12 mouse cellular contexts compared by ENCODE assay signal in genomic region chr1:71971943-71972342, GRCm38 (mm10).
DNase-seq lines count a peak whose midpoint lies in the region; ATAC-seq and TF ChIP-seq lines count a peak whose summit lies in the region.
"Had no signal": no experiment of that assay in that cellular context is flagged by ENCODE, and none has a peak within 500 bp of the region (broad histone marks: within the 10 kb centered on the region; RNA-seq: fewer than 3 reads in every experiment).

No protein-coding gene starts in this region.

- DNase-seq in lung, adult 18-20 months, result peak; percentile 10 to 12
- DNase-seq in lung, postnatal 14 days, result no peak
- DNase-seq in adipocyte (ENCODE audit: low spot score), result peak; percentile 46
- peak; percentile 57 to 68 for DNase-seq in gastrocnemius, adult 8-10 months (ENCODE audit: low spot score in 2 of 2)
- DNase-seq in limb, embryonic 14.5 days (ENCODE audit: low spot score), result peak; percentile 55
- DNase-seq in cerebellum, postnatal 25 days, result no peak
- DNase-seq in thymus, postnatal 0 days (ENCODE audit: low spot score), result no peak
- DNase-seq: cerebellum, postnatal 36 days; kidney, postnatal 14 days had no signal

- no peak overlapping the region for H3K4me2 ChIP-seq in limb, embryonic 14.5 days (replicated peaks; ENCODE audit: low read depth, low read length, severe bottlenecking)
- H3K4me2 ChIP-seq: hindbrain, embryonic 15.5 days; midbrain, embryonic 11.5 days had no signal

- 56% methylated on average over 6 of the region's 6 CpGs for WGBS in limb, embryonic 14.5 days

- H3K27ac ChIP-seq in limb, embryonic 14.5 days (replicated peaks; ENCODE audit: low read depth, low read length), result no peak overlapping the region
- H3K27ac ChIP-seq: hindbrain, embryonic 15.5 days; left cerebral cortex, adult 2 months had no signal

- H3K9ac ChIP-seq in limb, embryonic 14.5 days (ENCODE audit: low read depth, low read length, severe bottlenecking), result no peak overlapping the region
- H3K9ac ChIP-seq: hindbrain, embryonic 15.5 days had no signal

- TF ChIP-seq POLR2A in limb, embryonic 14.5 days (IDR thresholded peaks at IDR 0.05; ENCODE audit: borderline replicate concordance, extremely low read depth, insufficient read depth, insufficient read length), result no peak

- H3K4me3 ChIP-seq in limb, embryonic 14.5 days (replicated peaks; ENCODE audit: low read length), result no peak overlapping the region
- H3K4me3 ChIP-seq: hindbrain, embryonic 15.5 days; left cerebral cortex, adult 2 months had no signal

- no peaks in the 10 kb centered on the region for H3K27me3 ChIP-seq in limb, embryonic 14.5 days (ENCODE audit: control insufficient read depth, insufficient read depth, low read length)
- H3K27me3 ChIP-seq: hindbrain, embryonic 15.5 days had no signal

- ATAC-seq in limb, embryonic 14.5 days (ENCODE audit: low FRiP score, low read depth), result no peak; the same call in 1 of the 2 replicates

- H3K9me3 ChIP-seq in limb, embryonic 14.5 days (ENCODE audit: control insufficient read depth, low read length), result no peaks in the 10 kb centered on the region
- H3K9me3 ChIP-seq: hindbrain, embryonic 15.5 days had no signal

- H3K4me1 ChIP-seq in limb, embryonic 14.5 days (ENCODE audit: control insufficient read depth, insufficient read depth, low read length), result no peaks in the 10 kb centered on the region
- H3K4me1 ChIP-seq: hindbrain, embryonic 15.5 days had no signal

- no peaks in the 10 kb centered on the region for H3K36me3 ChIP-seq in limb, embryonic 14.5 days (ENCODE audit: control insufficient read depth, insufficient read depth, low read length)
- H3K36me3 ChIP-seq: hindbrain, embryonic 15.5 days had no signal

Comparison
In these comparisons a context has a peak if more than half of its experiments do, and no peak if none do; other contexts are left out.
1. DNase-seq: peak in lung, adult 18-20 months (2 of 2), adipocyte (single experiment), gastrocnemius, adult 8-10 months (2 of 2) and limb, embryonic 14.5 days (single experiment); none in lung, postnatal 14 days (single experiment), cerebellum, postnatal 25 days (0 of 2) and thymus, postnatal 0 days (single experiment).